Mouse (Mus musculus): ENCODE measurements at regions not wholly inside any gene's neighbourhood (a gene's known extent, or its start where the extent isn't known, plus 50 kb on each side); places are given as distances from the start of the nearest gene placed in this dataset.

- DNase-seq (ENCODE audit: low read depth, low spot score) = no peak
- no peak overlapping the region for H3K9ac ChIP-seq (ENCODE audit: control insufficient read depth, low read depth, low read length, poor library complexity, severe bottlenecking)
- no peaks in the 10 kb centered on the region for H3K36me3 ChIP-seq (ENCODE audit: control insufficient read depth in 1 of 2, insufficient read depth in 2 of 2, low read length in 2 of 2)
- H3K27me3 ChIP-seq (ENCODE audit: control insufficient read depth in 1 of 2, insufficient read depth in 2 of 2, low read length in 2 of 2) = no peaks in the 10 kb centered on the region
- H3K27ac ChIP-seq (ENCODE audit: control insufficient read depth, low read depth, low read length) = no peak overlapping the region
- no peaks in the 10 kb centered on the region for H3K9me3 ChIP-seq (replicated peaks; ENCODE audit: insufficient read depth, low read length)
- no peak overlapping the region for H3K4me3 ChIP-seq (ENCODE audit: control insufficient read depth in 1 of 2, insufficient read depth in 1 of 2, low read depth in 2 of 2, low read length in 2 of 2)
- H3K4me1 ChIP-seq (ENCODE audit: control insufficient read depth in 1 of 2, insufficient read depth in 2 of 2, low read length in 2 of 2) = no peaks in the 10 kb centered on the region
- no peaks in the 10 kb centered on the region for H3K79me2 ChIP-seq (ENCODE audit: control insufficient read depth, insufficient read depth, low read length, poor library complexity)
- TF ChIP-seq TBP (IDR thresholded peaks at IDR 0.05; ENCODE audit: low read depth, low read length) = no peak
- no peak for TF ChIP-seq EP300 (IDR thresholded peaks at IDR 0.05; ENCODE audit: low read depth in 1 of 2, low read length in 2 of 2)
- TF ChIP-seq MAZ (IDR thresholded peaks at IDR 0.05; ENCODE audit: low read depth, low read length) = no peak
- TF ChIP-seq MAFK (IDR thresholded peaks at IDR 0.05; ENCODE audit: borderline replicate concordance, low read depth, low read length) = no peak
- TF ChIP-seq NRF1 (IDR thresholded peaks at IDR 0.05; ENCODE audit: insufficient read depth, low read depth, low read length, poor library complexity, severe bottlenecking) = no peak
- TF ChIP-seq GABPA (IDR thresholded peaks at IDR 0.05; ENCODE audit: low read depth, low read length) = no peak
- TF ChIP-seq POLR2A (IDR thresholded peaks at IDR 0.05; ENCODE audit: control insufficient read depth in 1 of 2, insufficient read depth in 1 of 2, low read depth in 1 of 2, low read length in 2 of 2, poor library complexity in 1 of 2) = no peak
- TF ChIP-seq USF2 (IDR thresholded peaks at IDR 0.05; ENCODE audit: borderline replicate concordance in 1 of 2, insufficient read depth in 1 of 2, low read depth in 1 of 2, low read length in 2 of 2) = no peak
- TF ChIP-seq NELFE (IDR thresholded peaks at IDR 0.05; ENCODE audit: low read depth, low read length) = no peak
- no peak for TF ChIP-seq RCOR1 (IDR thresholded peaks at IDR 0.05; ENCODE audit: low read depth, low read length)
- no peak for TF ChIP-seq GATA1 (IDR thresholded peaks at IDR 0.05; ENCODE audit: low read depth, low read length)
- TF ChIP-seq E2F4 (IDR thresholded peaks at IDR 0.05; ENCODE audit: borderline replicate concordance, low read depth, low read length) = no peak
Measured at GRCm38 (mm10) chr1:35522951-35523350, 545.2 kb upstream of the Hs6st1 start.

- no peak for DNase-seq (ENCODE audit: low read depth, low spot score)
- H3K36me3 ChIP-seq (ENCODE audit: control insufficient read depth in 1 of 2, insufficient read depth in 2 of 2, low read length in 2 of 2) = no peaks in the 10 kb centered on the region
- no peak overlapping the region for H3K4me3 ChIP-seq (ENCODE audit: control insufficient read depth in 1 of 2, insufficient read depth in 1 of 2, low read depth in 2 of 2, low read length in 2 of 2)
- TF ChIP-seq TCF12 (IDR thresholded peaks at IDR 0.05; ENCODE audit: low read depth, low read length) = no peak
- TF ChIP-seq E2F4 (IDR thresholded peaks at IDR 0.05; ENCODE audit: borderline replicate concordance, low read depth, low read length) = no peak
- TF ChIP-seq NELFE (IDR thresholded peaks at IDR 0.05; ENCODE audit: low read depth, low read length) = no peak
- TF ChIP-seq RAD21 (IDR thresholded peaks at IDR 0.05; ENCODE audit: low read depth, low read length) = no peak
- no peaks in the 10 kb centered on the region for H3K27me3 ChIP-seq (ENCODE audit: control insufficient read depth in 1 of 2, insufficient read depth in 2 of 2, low read length in 2 of 2)
- H3K79me2 ChIP-seq (ENCODE audit: control insufficient read depth, insufficient read depth, low read length, poor library complexity) = no peaks in the 10 kb centered on the region
- no peak overlapping the region for H3K27ac ChIP-seq (ENCODE audit: control insufficient read depth, low read depth, low read length)
- no peak overlapping the region for H3K9ac ChIP-seq (ENCODE audit: control insufficient read depth, low read depth, low read length, poor library complexity, severe bottlenecking)
- no peaks in the 10 kb centered on the region for H3K9me3 ChIP-seq (replicated peaks; ENCODE audit: insufficient read depth, low read length)
- no peaks in the 10 kb centered on the region for H3K4me1 ChIP-seq (ENCODE audit: control insufficient read depth in 1 of 2, insufficient read depth in 2 of 2, low read length in 2 of 2)
Measured at GRCm38 (mm10) chr1:35523790-35524362, 544.3 kb upstream of the Hs6st1 start.

GRCm38 (mm10) chr1:35524788-35525187 is 543.4 kb upstream of the Hs6st1 start:
- H3K79me2 ChIP-seq (ENCODE audit: control insufficient read depth, insufficient read depth, low read length, poor library complexity) = no peaks in the 10 kb centered on the region
- TF ChIP-seq MAX (IDR thresholded peaks at IDR 0.05; ENCODE audit: low read length) (no peak), E2F4 (IDR thresholded peaks at IDR 0.05; ENCODE audit: borderline replicate concordance, low read depth, low read length) (no peak), NRF1 (IDR thresholded peaks at IDR 0.05; ENCODE audit: insufficient read depth, low read depth, low read length, poor library complexity, severe bottlenecking) (no peak), TAL1 (IDR thresholded peaks at IDR 0.05; ENCODE audit: low read length) (no peak), CHD1 (IDR thresholded peaks at IDR 0.05; ENCODE audit: low read depth, low read length) (no peak), MXI1 (IDR thresholded peaks at IDR 0.05; ENCODE audit: low read depth, low read length) (no peak), KAT2A (conservative IDR thresholded peaks at IDR 0.05; ENCODE audit: low read depth, low read length) (no peak), JUND (IDR thresholded peaks at IDR 0.05; ENCODE audit: low read depth, low read length) (no peak), MEF2A (IDR thresholded peaks at IDR 0.05; ENCODE audit: extremely low read depth, insufficient replicate concordance, low read depth, low read length, poor library complexity, severe bottlenecking) (no peak), GABPA (IDR thresholded peaks at IDR 0.05; ENCODE audit: low read depth, low read length) (no peak), MYC (IDR thresholded peaks at IDR 0.05; ENCODE audit: low read depth, low read length) (no peak), MYB (IDR thresholded peaks at IDR 0.05; ENCODE audit: low read depth, low read length) (no peak), MAFK (IDR thresholded peaks at IDR 0.05; ENCODE audit: borderline replicate concordance, low read depth, low read length) (no peak), POLR2A (IDR thresholded peaks at IDR 0.05; ENCODE audit: control insufficient read depth in 1 of 2, insufficient read depth in 1 of 2, low read depth in 1 of 2, low read length in 2 of 2, poor library complexity in 1 of 2) (no peak), USF1 (IDR thresholded peaks at IDR 0.05; ENCODE audit: low read depth, low read length) (no peak), NELFE (IDR thresholded peaks at IDR 0.05; ENCODE audit: low read depth, low read length) (no peak)
- no peak overlapping the region for H3K4me3 ChIP-seq (ENCODE audit: control insufficient read depth in 1 of 2, insufficient read depth in 1 of 2, low read depth in 2 of 2, low read length in 2 of 2)
- H3K9me3 ChIP-seq (replicated peaks; ENCODE audit: insufficient read depth, low read length) = no peaks in the 10 kb centered on the region
- H3K9ac ChIP-seq (ENCODE audit: control insufficient read depth, low read depth, low read length, poor library complexity, severe bottlenecking) = no peak overlapping the region
- no peaks in the 10 kb centered on the region for H3K36me3 ChIP-seq (ENCODE audit: control insufficient read depth in 1 of 2, insufficient read depth in 2 of 2, low read length in 2 of 2)
- H3K27ac ChIP-seq (ENCODE audit: control insufficient read depth, low read depth, low read length) = no peak overlapping the region
- no peaks in the 10 kb centered on the region for H3K27me3 ChIP-seq (ENCODE audit: control insufficient read depth in 1 of 2, insufficient read depth in 2 of 2, low read length in 2 of 2)
- no peaks in the 10 kb centered on the region for H3K4me1 ChIP-seq (ENCODE audit: control insufficient read depth in 1 of 2, insufficient read depth in 2 of 2, low read length in 2 of 2)
- DNase-seq (ENCODE audit: low read depth, low spot score) = no peak
